Mouse (Mus musculus): ENCODE results near the gene Gm11437.

DNA sequence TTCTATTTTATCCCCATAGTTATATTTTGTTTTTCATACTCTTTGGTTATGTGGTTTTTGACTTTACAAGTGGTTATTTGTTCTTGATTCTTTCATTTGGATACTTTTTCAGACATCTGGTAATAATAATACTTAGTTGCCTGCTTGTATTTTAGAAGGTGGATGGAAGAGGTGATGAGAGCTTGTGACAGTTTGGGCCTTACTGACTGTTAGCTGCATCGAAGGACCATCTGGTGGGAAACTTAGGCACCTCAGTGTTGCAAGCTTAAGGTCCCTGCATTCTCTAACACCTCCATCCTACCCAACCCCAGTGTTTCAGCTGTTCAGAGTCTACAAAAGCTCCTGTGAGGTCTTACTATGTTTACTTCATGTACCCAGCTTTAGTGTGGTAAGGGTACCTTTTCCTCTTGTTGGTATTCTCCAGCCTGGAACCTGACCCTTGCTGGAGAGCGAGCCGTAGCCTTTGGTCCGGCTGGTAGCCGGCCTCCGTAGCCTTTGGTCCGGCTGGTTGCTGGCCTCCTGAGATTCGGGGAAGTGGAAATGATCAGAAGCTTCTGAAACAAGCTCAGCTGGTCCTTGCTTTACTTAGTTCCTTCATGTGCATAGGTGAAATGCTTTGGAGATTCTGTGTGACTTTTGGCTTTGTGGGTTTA is 23.4 kb upstream of the Gm11437 start:
- TF ChIP-seq CTCF (IDR thresholded peaks at IDR 0.05; ENCODE audit: extremely low read depth, insufficient read depth, low read length) (no peak), POLR2A (IDR thresholded peaks at IDR 0.05; ENCODE audit: extremely low read depth, insufficient read depth, low read length) (no peak)
